Mouse (Mus musculus) gastrocnemius, postnatal 10 days (tissue): ENCODE data around the gene Sgcb. TPM values are rescaled to one million over a fixed set of nuclear protein-coding genes. Genes with fewer than 3 reads are reported as not detected.

Source experiments
- DNase-seq: peaks from one replicate; pipeline ENCODE4 v3.0.0; 2021; ENCODE audit warnings: mixed read lengths
- long read RNA-seq, 2 experiments: library from polyadenylated mRNA; stranded (forward); transcript quantifications; one replicate each; pipeline ENCODE4 v2.0.0; 2021
- total RNA-seq, 2 experiments: library from RNA; stranded (reverse); gene quantifications; 2 replicates each; pipeline ENCODE4 v1.2.3; 2021

Gene Sgcb
- total RNA-seq = 100 to 1,000 TPM; 105 to 106 TPM
- long read RNA-seq, experiment 1, transcript Sgcb-201 (6 exons, 3,786 nt) = major isoform, 241 of 295 reads
- long read RNA-seq, experiment 1, partial matches to known transcripts = 21 of 295 reads
- long read RNA-seq, experiment 1, other reads (novel, unspliced or antisense) = 33 of 295 reads
- long read RNA-seq, experiment 2, transcript Sgcb-201 (6 exons, 3,786 nt) = major isoform, 267 of 307 reads
- long read RNA-seq, experiment 2, partial matches to known transcripts = 22 of 307 reads
- long read RNA-seq, experiment 2, other reads (novel, unspliced or antisense) = 18 of 307 reads

DNA sequence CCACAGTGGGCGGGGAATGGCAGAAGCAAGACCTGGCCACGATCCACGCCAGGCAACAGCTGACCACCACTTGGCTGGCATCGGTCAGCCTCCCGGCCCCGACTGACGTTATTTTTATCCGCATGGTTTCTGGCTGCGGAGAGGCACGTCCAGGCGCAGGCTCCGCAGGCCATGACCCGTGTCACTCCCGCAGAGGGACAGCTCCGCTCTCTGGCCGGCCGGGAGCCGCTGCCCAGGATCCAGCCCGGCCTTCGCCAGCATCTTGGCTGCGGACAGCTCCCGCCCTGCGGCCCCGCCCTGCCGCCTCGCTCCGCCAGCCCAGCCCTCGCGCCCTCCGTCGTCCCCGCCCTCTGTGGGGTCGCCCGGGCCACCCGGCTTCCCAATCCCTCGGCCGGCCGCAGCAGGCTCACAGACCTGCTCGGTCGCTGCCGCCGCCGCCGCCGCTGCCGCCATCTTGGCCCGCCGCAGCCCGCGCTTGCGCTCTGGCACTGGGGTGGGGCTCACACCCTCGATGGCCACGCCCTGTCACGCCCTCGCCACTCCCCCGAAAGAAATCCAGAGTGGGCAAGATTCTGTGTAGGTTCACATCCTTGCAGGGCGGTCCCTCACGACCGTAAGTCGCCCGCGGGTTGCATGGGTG is at the start of gene Sgcb:
Sgcb (minus strand) TSS at position 530 of the 640 bp plus-strand sequence.
- peak; percentile 89 for DNase-seq

DNA sequence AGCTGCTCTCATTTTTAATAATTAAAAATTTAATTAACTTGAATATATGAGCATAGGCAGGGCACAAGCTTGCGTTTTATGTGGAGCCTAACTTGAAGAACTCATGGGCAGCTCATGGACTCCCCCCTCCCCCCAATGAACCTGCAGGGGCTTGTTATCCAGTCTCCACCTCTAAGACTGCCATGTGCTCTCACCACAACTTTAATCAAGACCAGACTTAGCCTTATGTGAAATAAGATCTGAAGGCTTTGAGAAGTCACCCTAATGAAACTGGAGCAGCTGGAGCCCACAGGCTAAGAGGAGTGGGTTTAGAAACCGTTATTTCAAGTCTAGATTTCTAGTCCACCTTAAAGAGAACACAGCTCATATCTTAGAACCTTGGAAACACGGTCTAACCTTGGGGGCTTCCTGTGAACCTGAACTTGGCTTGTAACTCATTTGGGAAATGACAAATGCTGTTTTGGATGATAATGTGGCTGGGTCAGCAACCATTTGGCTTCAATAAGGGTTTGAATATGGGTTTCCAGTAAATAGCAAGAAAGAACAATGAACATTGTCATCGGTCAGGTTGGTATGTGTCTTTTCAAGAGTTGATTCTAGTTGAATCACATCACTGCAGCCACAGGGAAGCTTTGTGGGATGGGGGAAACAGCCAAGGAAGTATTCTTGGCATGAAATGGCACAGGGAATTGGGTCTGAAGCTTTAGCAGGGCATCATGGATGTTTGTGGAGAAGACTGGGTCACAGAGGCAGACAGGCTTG is 46.8 kb upstream of the Sgcb start:
- no peak for DNase-seq

DNA sequence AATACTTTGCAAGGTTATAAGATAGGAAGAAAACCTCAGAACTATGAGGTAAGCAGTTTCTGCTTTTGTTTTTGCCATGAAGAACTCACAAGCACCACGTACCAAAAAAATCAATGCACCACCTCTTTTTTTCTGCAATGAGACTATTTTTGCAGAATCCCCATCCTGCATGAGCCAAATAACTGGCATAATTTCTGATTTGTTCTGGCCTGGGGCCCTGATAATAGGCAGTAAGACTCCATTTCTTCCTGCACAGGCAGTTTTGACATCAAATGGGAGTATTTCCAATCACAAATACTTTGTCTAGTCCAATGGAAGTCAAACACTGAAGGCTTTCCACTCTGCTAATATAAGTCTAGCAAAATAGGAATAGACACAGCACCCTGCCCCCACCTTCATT is 46.2 kb upstream of the Sgcb start:
- no peak for DNase-seq

DNA sequence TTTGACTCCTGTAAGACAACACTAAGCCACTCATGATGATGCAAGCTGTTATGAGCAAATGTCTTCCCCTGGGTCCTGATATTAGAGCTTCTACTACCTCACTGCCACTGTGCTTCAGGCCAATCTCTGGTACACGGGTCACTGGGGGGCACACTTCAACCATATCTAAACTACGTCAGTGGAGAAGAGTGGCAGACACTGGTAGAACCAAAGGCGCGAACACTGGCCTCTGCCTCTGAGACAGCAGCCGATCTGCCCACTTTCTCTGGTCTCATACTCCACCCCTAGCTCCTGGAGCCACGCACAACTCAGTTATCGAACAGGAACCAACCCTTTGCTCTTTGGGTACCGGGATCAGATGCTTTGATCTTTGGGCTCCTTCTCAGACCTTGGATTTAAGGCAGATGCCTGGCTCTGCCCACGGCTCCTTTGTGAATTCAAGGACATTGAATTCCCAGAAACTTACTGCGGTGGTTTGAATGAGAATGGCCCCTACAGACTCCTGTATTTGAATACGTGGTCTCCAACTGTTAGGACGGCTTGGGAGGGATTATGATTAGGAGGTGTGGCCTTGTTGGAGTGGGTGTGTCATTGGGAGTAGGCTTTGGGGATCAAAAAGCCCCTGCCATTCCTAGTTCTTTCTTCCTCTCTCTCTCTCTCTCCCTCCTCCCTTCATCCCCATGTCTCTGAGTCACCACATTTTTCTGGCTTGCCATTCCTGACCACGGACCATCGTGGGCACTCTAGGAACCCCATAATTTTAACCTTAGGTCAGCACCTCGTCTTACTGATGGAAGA is 44.3 kb upstream of the Sgcb start:
- no peak for DNase-seq

DNA sequence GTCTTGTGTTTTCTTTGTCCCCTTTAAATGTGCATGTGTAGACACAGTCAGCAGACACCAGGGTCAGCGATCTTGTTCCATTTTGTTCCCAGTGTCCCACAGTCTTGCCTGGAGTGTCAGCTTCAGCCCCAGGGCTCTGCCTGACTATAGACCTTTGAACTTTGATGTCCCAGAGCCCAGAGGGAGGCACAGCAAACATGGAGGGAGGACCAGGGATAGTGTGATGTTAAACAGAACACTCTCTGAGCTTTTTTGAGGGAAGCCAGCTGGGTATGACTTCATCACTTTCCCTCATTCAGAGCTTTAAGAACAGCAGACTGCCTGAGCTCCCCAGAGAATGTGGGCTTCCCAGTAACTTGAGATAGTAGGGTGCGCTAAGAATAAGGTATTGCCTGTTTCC is 42.6 kb upstream of the Sgcb start:
- no peak for DNase-seq

DNA sequence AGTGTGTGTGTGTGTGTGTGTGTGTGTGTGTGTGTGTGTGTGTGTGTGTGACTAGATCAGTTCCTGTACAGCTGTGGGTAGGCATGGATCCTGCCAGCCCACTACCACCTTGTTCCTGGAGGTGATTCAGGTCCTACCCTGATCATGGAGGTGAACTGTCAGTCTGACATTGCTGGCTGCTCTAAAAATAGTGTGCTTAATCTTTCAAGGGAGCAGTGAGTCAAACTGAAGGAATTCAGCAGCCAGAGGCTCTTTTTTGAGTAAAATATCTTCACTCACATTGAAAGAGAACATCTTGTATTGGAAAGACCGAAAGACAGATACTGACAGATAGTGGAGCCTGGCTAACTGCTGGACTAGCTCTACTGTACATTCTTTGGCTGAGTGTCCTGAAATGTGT is 41.0 kb upstream of the Sgcb start:
- no peak for DNase-seq

DNA sequence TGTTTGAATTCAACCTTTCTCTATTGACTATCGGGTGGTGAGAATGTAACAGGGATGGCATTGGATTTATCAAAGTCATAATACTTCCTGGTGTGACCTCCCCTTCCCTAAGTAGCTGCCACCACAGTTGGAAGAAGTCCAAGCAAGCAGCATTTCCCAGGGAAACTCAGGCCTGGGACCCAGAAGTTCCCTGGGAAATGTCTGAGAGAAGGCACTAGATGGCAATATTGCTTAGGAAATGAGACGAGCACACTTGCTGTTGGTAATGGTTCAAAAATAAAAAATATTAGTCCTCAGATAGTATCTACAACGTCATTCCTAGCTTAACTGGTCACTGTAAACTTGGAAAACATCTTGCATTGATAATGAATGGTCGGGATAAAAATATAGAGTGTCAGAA is 38.6 kb upstream of the Sgcb start:
- no peak for DNase-seq

DNA sequence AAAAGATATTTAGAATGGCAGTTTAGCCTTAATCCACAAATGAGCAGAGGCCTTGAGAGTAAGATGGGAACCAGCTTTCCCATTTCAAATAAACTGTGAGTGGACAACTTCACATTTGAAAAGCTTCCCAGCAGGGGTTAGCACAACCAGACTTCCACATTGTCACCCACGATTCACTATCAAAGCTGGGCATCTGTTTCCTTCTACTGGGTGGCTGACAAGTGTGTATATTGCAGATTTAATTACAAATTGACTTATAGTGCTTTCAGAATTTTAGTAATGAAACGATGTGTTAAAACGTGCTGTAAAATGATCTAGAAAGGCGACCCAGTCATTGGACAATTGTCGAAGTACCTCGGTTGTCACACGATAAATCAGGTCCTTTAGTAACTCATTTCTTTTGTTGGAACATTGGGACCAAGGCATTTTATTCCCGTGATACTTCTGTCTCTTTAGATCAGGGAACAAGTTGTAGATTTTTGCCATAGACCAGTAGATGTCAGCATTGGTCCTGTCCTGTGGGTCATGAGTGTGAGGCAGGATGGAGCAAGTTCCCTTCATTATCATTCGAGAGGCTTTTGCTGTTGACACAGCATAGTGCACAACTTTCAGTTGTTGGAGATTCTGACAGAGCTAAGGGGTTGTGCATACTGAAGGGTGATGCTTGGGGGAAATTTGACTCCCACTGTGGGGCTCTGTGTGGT is 36.3 kb upstream of the Sgcb start:
- DNase-seq = no peak

DNA sequence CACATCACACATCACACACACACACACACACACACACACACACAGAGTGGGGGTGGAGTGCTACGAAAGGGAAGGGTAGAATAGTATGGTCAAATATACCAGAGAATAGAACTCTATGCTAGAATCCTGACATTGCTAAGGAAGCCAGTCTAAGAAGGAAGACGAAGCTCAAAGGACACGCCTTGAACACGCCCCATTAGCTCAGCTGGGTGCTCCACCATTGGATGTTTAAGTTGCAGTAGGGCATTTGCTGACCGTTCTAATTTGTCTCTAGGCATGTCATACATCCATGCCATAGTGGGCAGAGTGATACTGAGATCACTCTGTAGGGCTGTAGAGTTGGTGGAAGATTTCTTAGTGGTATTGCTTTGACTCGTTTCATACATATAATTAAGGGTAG is 35.6 kb upstream of the Sgcb start:
- no peak for DNase-seq

DNA sequence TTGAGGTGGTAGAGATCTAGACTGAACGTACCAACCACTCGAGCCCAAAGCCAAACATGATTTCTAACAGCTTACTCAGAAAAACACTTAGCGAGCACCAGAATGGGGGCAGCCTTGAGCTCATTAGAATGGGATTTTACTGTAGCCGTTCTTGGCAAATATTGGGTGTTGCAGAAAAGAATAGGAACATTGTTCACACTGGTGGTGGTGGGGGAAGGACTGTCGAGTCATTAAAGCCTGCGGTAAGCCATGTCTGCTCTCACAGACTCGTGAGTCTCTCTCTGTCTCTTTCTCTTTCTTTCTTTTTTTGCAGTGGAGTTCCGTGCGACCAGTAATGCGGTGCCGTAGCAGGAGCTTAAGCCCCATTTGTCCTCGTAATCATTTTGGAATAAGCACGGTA is 29.0 kb upstream of the Sgcb start:
- DNase-seq = no peak

DNA sequence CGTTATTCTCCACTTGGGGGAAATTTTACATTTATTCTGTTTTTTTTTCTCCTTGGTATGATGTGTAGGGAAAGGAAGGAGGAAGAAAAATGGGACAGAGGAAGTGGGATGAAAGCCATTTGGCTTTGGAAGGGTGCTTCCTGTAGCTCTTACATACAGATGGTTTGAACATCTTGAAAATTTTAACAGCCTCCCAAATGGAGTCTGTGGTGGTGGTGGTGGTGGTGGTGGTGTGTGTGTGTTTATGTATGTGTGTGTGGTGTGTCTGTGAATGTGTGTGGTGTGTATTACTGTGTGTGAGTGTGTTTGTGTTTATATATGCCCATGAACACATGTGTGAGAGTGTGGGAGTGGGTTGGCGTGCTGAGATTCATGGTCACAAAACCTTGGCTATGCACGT is 28.0 kb upstream of the Sgcb start:
- DNase-seq = no peak

DNA sequence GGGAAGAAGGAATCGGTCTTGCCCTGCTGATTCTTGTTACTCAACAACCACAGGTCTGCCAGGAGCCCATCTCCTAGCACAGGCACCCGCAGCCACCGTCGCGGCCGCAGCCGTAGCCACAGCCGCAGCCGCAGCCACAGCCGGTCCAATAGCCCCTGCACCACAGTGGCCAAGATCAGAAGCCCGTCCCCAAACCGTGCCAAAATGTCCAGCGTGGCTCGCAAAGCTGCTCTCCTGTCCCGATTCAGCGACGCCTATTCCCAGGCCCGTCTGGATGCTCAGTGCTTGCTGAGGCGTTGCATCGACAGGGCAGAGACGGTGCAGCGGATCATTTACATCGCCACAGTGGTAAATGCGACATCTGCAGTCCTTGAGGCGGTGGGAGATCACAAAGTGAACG is 21.8 kb upstream of the Sgcb start:
- DNase-seq = no peak

DNA sequence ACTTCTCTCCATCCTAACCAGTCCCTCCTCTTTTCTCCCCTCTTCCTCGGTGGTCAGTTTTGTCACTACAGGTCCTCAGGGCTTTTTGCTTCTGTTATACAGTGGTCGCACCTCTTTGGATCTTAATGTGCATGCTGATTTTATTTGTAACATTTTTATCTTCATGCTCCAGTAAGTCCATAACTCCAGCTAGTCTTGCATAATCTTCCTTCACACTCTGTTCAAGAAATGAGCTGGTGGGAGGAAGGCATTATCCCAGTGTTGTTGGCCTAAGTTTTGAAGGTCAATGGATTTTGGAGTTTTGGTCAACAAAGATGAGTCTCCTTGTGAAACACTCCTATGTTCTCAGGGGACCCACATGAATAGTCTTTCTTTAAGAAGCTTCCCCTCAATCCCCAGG is 20.3 kb upstream of the Sgcb start:
- no peak for DNase-seq

DNA sequence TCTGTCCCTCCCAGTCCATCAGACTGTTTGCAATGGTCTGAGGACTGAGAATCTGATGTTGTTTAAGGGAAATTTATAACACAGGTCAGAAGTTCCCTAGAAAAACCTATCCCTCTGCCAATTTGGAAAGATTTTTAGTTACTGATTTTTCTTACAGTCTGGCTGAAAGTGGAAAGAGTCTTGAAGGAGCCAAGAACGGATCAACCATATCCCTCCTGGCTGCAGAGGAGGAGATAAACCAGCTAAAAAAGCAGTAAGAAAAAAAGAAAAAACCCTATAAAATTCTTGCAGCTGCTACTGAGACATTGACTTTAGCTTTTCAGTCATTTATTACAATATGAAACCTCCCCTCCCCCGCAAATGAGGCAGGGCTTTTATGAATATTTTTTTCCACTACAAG is 19.1 kb upstream of the Sgcb start:
- DNase-seq = no peak

DNA sequence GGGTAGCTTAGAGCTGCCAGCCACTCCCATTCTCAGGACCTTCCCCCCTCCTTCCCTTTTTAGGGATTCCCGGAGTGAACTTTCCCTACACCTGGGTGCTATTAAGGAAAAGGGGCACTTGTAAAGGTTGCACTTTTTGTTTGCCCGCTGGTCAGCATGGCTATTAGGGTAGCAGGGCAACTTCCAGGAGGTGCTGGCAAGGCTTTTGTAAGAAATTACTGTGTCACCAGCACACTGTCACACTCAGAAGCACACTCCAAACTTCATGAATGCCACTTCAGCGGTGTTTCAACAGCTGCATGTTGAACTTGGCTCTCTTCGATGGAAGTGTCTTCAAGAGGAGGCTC is 4.2 kb upstream of the Sgcb start:
- no peak for DNase-seq

DNA sequence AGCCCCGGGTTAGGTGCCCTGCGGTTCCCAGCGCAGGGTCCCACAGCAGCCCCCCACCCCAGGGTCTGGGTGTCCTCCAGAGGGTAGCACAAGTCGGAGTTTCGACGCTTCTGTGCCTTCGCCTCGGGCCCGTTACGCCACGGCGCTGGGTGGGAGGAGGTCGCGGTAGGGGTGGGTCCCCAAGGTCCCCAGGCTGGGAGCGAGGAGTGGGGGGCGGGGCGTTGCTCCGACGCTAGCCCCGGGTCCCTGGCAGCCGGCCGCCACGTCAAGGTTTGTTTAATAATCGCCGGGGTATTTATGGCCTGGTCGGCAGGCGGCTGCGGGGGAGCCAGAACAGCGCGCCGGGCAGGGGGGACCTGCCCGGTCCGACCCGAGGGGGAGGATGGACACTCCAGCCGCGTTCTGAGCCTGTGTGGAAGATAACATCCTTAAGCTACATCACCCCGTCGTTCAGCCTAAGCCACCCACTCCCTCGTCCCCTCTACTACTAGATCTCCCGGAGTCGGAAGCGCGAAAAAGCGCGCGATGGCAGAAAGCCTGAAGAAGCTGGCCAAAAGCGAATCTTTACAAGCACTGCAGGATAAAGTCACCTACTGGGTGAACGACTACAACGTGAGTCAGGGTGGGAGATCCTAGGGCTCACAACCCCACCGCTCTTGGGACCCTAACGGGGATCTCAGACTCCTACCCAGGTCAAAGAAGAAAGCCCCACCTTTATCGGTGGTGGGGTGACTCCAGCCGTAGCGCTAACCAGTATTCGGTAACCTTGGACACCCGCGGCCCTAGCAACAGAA is 3.7 kb upstream of the Sgcb start, which contains the start of gene Spata18:
Spata18 (plus strand) TSS at position 319 of the 794 bp plus-strand sequence.
- DNase-seq = peak; percentile 34

DNA sequence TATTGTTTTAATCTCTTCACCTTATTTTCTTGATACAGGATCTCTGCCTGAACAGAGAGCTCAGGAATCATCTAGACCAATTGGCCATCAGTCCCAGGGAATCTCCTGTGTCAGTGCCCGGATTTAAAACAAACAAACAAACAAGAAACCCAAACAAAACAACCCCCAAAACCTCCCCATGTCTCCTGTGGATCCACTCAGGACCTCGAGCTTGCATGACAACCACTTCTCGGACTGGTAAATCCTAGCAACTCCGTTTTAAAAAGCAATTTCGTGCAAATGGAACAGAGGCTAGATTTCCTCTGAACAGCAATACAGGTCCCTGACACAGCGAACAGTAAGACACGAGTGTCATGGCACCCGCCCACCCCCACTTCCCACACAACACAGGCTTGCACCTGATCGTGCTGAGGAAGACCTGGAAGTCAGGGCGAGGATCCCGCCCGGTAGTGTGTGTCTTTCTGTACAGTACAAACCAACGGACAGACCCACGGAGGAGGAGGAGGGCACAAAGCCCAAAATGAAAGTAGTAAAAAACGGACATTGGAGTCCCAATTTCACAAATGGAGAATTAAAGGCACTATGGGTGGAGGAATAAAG is 2.9 kb upstream of the Sgcb start:
- no peak for DNase-seq

DNA sequence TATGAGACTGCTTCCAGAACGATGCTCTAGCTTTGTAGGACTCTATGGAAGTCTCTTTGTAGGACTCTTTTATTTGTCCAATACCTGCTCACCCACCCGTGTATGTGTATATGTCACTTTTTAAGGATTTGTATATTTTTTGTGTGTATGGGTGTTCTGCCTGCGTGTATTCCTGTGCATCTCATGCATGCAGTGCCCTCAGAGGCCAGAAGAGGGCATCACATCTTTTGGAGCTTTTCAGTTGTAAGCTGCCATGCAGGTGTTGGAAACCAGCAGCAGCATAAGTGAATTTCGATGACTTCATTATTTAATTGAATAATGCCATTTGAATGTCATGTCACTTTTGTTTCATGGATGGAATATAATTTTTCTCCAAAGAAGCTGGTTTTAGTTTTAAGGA is 5.5 kb downstream of the Sgcb start:
- DNase-seq = peak; percentile 26

DNA sequence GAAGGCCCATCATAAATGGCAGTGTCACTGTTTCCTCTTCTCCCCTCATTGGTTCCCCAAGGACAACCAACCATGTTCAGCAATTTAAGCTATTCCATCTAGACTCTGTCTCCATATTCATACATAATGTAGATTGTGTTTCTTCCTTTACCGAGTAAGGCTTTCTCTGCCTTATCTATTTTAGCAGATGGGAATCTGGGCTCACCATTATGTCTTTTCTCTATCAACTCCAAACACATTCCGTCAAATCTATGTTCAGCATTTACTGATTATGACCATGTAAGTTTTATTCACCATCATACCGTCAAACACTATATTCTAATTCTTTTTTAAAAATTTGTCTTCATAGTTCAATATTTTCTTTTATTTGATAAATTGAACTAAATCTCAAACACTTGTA is 6.5 kb downstream of the Sgcb start:
- DNase-seq = no peak

DNA sequence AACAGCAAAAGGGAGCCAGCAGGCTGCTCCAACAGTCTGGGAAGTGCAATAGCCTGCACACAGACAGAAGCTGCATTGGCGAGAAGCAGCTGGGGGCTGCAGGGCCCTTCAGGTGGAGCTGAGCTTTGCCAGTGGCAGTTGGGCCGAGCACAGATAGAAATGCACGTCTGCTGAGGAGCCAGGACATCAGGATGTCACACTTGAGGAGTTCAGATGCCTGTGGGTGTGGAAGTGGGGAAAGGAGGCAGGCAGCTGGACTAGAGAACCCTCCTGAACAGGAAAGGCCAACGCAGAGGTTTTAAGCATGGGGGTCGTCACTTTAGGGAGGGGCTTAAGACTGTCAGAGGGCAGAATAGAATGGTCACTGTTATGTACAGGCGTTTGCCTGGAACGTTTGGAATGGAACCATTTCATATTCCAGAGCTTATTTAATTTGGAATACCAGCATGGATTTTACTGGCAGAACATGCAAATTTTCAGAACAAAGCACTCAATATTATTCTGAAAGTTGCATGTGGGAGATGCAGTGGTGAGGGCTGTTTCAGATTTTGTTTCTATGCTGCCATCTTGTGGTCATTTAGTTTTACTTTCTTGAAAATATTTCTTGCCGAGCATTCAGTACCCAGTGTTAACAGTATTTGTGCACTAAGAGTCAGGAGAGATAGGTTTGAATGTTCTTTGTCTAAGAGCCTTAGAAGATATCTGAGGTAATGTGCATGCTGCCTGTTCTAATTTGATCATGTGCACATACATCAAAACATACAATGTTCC is 10.1 kb downstream of the Sgcb start:
- no peak for DNase-seq
